Mouse (Mus musculus): Measurements from ENCODE around the gene Klrg2. TPM values are rescaled to one million over a fixed set of nuclear protein-coding genes. Genes with fewer than 3 reads are reported as not detected.

The Klrg2 gene
- total RNA-seq, 2 experiments from 2014 or later, result 0.38 to 0.44 TPM

- intact Hi-C loops (cut with DNase I), result no loop called here
- peak in 1 of 2 experiments; percentile 23 for DNase-seq (ENCODE audit: low spot score in 2 of 2)
Observed at GRCm38 (mm10) chr6:38635941-38636851, 846 bp downstream of the Klrg2 start.

- no peak for DNase-seq (ENCODE audit: low spot score in 2 of 2)
- intact Hi-C loops (cut with DNase I), result no loop called here
Observed at GRCm38 (mm10) chr6:38634461-38634860, 2.6 kb downstream of the Klrg2 start.

DNA sequence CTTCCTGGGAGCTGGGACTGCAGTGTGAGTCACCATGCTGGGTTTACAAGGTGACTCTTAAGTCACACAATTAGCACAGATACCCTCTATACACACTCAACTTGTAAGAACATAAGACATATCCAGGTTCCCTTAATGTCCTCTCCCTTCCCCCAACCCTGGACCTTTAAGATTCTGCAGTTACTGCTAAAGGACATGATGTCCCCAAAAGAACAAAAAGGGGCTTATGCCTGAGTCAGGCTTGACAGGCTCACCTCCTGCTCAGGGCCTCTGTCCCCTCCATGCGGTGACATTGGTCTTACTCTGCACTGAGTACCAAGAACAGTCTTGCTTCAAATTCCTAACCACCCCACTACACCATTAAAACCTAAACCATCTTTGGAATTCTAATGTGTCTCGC is 4.2 kb downstream of the Klrg2 start:
- no peak for DNase-seq (ENCODE audit: low spot score in 2 of 2)
- intact Hi-C loops (cut with DNase I), result no loop called here

GRCm38 (mm10) chr6:38629556-38629955 is 7.5 kb downstream of the Klrg2 start:
- intact Hi-C loops (cut with DNase I), result no loop called here
- no peak for DNase-seq (ENCODE audit: low spot score in 2 of 2)

DNA sequence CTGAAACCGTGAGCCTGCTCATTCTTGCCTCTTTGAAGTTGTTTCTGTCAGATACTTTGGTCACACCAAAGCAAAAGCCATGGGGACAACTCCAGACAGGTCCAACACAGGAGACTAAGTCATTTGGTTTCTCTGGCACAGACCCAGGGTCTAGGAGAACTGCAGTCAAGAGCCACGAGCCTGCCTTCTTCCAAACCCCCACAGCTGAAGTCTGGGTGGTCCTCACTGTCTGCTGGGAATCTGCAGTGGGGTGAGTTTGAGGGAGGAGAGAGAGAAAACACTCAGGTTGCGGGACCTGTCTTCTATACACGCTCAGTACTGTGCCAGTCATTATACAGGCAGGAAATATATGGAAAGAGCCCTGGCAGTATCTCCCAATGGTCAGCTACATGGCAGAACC is 9.6 kb downstream of the Klrg2 start:
- intact Hi-C loops (cut with DNase I), result no loop called here
- no peak for DNase-seq (ENCODE audit: low spot score in 2 of 2)

DNA sequence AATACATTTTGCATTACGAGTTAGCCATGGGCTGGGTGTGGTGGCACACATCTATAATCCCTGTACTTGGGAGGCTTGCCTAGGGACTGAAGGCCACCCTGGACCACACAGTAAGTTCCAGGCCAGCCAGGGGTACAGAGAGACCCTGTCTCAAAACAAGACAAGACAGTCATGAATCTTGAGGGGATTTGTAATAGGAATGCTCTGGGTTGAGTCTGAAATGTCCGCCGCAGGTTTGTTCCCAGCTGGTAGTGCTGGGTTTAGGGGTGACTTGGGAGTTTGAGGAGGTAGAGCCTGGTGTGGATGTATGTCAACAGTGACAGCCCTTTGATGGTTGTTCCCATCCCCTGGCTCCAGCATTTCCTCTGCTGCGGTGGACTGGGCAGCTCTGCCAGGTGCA is 10.0 kb downstream of the Klrg2 start:
- intact Hi-C loops (cut with DNase I), result no loop called here

GRCm38 (mm10) chr6:38626086-38626485 is 11.0 kb downstream of the Klrg2 start:
- intact Hi-C loops (cut with DNase I), result no loop called here
- no peak for DNase-seq (ENCODE audit: low spot score in 2 of 2)

More for the DNA sequence above, 10.0 kb downstream of the Klrg2 start:
- no peak for DNase-seq (ENCODE audit: low spot score in 2 of 2)

DNA sequence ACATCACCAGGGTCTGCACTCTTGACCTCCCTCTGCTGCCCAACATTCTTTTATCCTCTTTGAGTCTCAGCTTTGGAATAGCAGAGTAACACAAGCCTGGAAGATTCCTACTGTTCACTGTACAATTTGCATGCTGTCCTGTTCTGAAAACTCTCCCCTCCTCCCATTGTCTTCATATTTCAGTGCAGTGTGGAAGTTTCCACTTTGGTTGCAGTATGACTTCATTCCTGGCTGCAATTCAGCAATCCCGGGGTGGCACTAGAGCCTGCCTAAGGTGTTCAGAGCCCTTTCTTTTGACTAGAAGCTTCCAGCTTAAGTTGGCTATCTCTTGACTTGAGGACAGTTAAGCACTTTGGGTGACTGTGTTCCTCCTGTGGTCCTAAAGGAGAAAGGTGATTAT is 12.6 kb downstream of the Klrg2 start:
- intact Hi-C loops (cut with DNase I), result no loop called here
- DNase-seq (ENCODE audit: low spot score in 2 of 2), result peak in 1 of 2 experiments; percentile 35

- intact Hi-C loops (cut with DNase I), result no loop called here
- DNase-seq (ENCODE audit: low spot score in 2 of 2), result no peak
Observed at GRCm38 (mm10) chr6:38623457-38623856, 13.6 kb downstream of the Klrg2 start.

DNA sequence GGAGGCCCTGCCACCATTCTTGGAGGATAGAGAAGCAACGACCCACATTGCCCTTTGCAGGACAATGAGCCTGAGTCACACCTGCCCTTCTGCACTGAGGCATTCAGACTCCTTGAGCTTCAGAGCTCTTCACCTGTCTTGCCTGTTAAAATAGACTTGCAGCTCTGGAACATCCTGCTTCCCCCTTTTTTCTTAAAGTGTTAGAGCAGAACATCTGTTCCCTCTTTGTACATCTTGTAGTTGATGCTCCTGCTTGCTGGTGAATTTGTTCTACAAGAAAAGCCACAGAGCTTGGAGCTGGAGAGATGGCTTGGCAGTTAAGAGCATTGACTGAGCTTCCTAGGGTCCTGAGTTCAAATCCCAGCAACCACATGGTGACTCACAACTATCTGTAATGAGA is 14.6 kb downstream of the Klrg2 start:
- intact Hi-C loops (cut with DNase I), result no loop called here
- DNase-seq (ENCODE audit: low spot score in 2 of 2), result peak in 1 of 2 experiments; percentile 33

GRCm38 (mm10) chr6:38609892-38610291 is 27.1 kb downstream of the Klrg2 start:
- DNase-seq (ENCODE audit: low spot score in 2 of 2), result no peak
- intact Hi-C loops (cut with DNase I), result loop anchor here (10.0 kb wide), 1 partner anchor 85 kb away; no protein-coding TSS in a partner anchor

DNA sequence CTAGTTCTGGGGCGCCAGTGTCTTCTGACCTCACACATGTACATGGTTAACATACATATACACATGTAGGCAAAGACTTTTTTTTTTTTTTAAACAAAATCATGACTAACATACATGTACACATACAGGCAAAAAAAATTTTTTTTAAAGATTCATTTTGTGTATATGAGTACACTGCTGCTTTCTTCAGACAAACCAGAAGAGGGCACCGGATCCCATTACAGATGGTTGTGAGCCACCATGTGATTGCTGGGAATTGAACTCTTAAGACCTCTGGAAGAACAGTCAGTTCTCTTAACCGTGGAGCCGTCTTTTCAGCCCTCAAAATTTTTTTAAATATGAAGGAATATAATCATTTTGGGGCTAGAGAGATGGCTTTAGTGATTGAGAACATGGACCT is 39.6 kb downstream of the Klrg2 start:
- intact Hi-C loops (cut with DNase I), result no loop called here
- DNase-seq (ENCODE audit: low spot score in 2 of 2), result no peak

DNA sequence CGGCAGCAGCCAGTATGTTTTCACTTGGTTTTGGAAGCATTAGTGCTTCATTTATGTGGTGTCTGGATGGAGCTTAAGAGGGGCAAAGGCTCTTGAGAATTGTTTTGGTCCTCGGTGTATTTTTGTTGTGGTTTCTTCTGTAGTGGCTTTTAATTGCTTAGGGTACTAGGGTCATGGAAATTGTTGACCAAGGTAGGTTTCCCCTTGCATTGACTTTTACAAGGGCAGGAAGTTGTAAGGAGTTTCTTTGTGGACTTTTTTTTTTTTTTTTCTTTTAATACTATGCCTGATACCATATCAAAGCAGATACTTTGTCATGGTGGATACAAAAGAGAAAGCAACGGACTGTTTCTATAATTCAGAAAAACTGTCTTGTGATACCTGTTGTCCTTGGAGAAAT is 55.3 kb downstream of the Klrg2 start:
- intact Hi-C loops (cut with DNase I), result no loop called here
- DNase-seq (ENCODE audit: low spot score in 2 of 2), result no peak

DNA sequence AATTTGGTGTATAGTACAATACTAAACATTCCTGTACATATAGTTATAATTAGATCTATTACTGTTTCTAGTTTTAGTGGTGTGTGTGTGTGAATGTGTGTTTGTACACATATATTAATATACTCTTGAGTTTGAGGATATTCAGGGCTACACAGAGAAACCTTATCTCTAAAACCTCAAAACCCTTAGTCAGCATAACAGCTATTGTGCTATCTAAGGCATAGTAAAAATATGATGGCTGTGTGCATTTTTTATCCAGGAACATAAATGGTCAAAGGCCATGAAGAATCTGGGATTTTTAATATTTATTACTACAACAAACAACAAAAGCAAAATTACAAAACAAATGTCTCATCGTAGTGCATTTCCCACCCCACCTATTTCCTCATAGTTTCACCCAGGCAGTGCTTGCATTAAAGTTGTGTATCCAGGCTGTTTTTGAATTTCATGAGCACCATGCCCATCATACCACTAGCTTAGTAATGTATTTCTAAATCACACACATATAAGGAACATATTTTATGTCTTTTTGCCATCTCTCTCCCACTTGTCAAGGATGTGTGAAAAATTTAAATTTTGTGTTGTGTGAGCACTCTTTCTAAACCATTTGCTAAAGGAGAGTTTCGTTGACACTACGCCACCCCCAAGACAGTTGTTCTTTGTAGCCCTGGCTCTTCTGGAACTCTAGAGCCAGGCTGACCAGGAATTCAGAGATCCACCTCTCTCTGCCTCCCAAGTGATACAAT is 56.8 kb downstream of the Klrg2 start:
- DNase-seq (ENCODE audit: low spot score in 2 of 2), result peak in 1 of 2 experiments; percentile 22

GRCm38 (mm10) chr6:38576096-38576495 is 60.9 kb downstream of the Klrg2 start:
- DNase-seq (ENCODE audit: low spot score in 2 of 2), result no peak
- intact Hi-C loops (cut with DNase I), result no loop called here

More for the DNA sequence above, 56.8 kb downstream of the Klrg2 start:
- intact Hi-C loops (cut with DNase I), result no loop called here

Other genes with a start within 250 kb of the Klrg2 start
- 10 to 100 TPM; 37.4 to 40.9 TPM for gene Ubn2, start 203.3 kb downstream of the Klrg2 start, total RNA-seq (2021)
- gene Fmc1, start 103.7 kb downstream of the Klrg2 start, total RNA-seq (2021), result 10 to 100 TPM; 51.9 to 54.4 TPM
- gene Luc7l2, start 85.9 kb downstream of the Klrg2 start, total RNA-seq (2021), result 100 to 1,000 TPM; 152 to 154 TPM
- 100 to 1,000 TPM; 118 to 129 TPM for gene Clec2l, start 25.8 kb upstream of the Klrg2 start, total RNA-seq (2021)
- 1 to 10 TPM; 2.9 to 3.0 TPM for gene Tbxas1, start 238.2 kb upstream of the Klrg2 start, total RNA-seq (2021)
- 10 to 100 TPM; 48.3 to 52.3 TPM for gene Hipk2, start 238.9 kb upstream of the Klrg2 start, total RNA-seq (2021)

All from left cerebral cortex, postnatal 14 days (tissue).